Mouse (Mus musculus): ENCODE measurements around the gene Vmn1r227. TPM values are rescaled to one million over a fixed set of nuclear protein-coding genes. Genes with fewer than 3 reads are reported as not detected.

The Vmn1r227 gene
- polyA plus RNA-seq (2011; ENCODE audit: insufficient read depth, insufficient read length, low read depth, missing spikeins), result 0.09 TPM in 1 of 2 replicates, not detected in the other

GRCm38 (mm10) chr17:20729543-20729942, at the start of gene Vmn1r227:
Gene Vmn1r227, plus strand, starts transcription at chr17:20729843.
- Histone ChIP-seq H3K36me3 (ENCODE audit: control insufficient read depth, insufficient read depth, low read length, poor library complexity, severe bottlenecking) (no peaks in the 10 kb centered on the region), H3K9ac (ENCODE audit: low read depth, poor library complexity, severe bottlenecking) (no peak within 1 kb of the TSS), H3K27me3 (ENCODE audit: control insufficient read depth, insufficient read depth, low read length, poor library complexity, severe bottlenecking) (no peaks in the 10 kb centered on the region), H3K4me1 (ENCODE audit: control insufficient read depth, insufficient read depth, low read length) (no peaks in the 10 kb centered on the region), H3K4me3 (ENCODE audit: low read depth, low read length) (no peak within 1 kb of the TSS), H3K9me3 (replicated peaks; ENCODE audit: control insufficient read depth, insufficient read depth, low read length, poor library complexity, severe bottlenecking) (no peaks in the 10 kb centered on the region), H3K27ac (ENCODE audit: insufficient read depth, low read length) (no peak within 1 kb of the TSS)
- TF ChIP-seq POLR2A (IDR thresholded peaks at IDR 0.05; ENCODE audit: insufficient read depth, low read length), result no peak
- TF ChIP-seq EP300 (IDR thresholded peaks at IDR 0.05; ENCODE audit: insufficient read depth, low read depth, low read length), result no peak
- TF ChIP-seq CTCF (IDR thresholded peaks at IDR 0.05; ENCODE audit: low read depth, low read length), result no peak

- Histone ChIP-seq H3K4me1 (ENCODE audit: control insufficient read depth, insufficient read depth, low read length) (no peaks in the 10 kb centered on the region), H3K27me3 (ENCODE audit: control insufficient read depth, insufficient read depth, low read length, poor library complexity, severe bottlenecking) (no peaks in the 10 kb centered on the region), H3K9ac (ENCODE audit: low read depth, poor library complexity, severe bottlenecking) (no peak within 1 kb of the TSS), H3K4me3 (ENCODE audit: low read depth, low read length) (no peak within 1 kb of the TSS), H3K9me3 (replicated peaks; ENCODE audit: control insufficient read depth, insufficient read depth, low read length, poor library complexity, severe bottlenecking) (no peaks in the 10 kb centered on the region), H3K27ac (ENCODE audit: insufficient read depth, low read length) (no peak within 1 kb of the TSS), H3K36me3 (ENCODE audit: control insufficient read depth, insufficient read depth, low read length, poor library complexity, severe bottlenecking) (no peaks in the 10 kb centered on the region)
- TF ChIP-seq POLR2A (IDR thresholded peaks at IDR 0.05; ENCODE audit: insufficient read depth, low read length), result no peak
- no peak for TF ChIP-seq CTCF (IDR thresholded peaks at IDR 0.05; ENCODE audit: low read depth, low read length)
- no peak for TF ChIP-seq EP300 (IDR thresholded peaks at IDR 0.05; ENCODE audit: insufficient read depth, low read depth, low read length)
Measured at GRCm38 (mm10) chr17:20682543-20682942, 47.1 kb upstream of the Vmn1r227 start, which contains the start of gene Vmn1r226. Gene Vmn1r226, plus strand, starts transcription at chr17:20682843.

GRCm38 (mm10) chr17:20786057-20786456, 56.4 kb downstream of the Vmn1r227 start, which contains the start of gene Vmn1r228:
Gene Vmn1r228, minus strand, starts transcription at chr17:20786157.
- H3K27me3 ChIP-seq (ENCODE audit: control insufficient read depth, insufficient read depth, low read length, poor library complexity, severe bottlenecking), result no peaks in the 10 kb centered on the region

More at GRCm38 (mm10) chr17:20786057-20786456, 56.4 kb downstream of the Vmn1r227 start, which contains the start of gene Vmn1r228:
- H3K4me3 ChIP-seq (ENCODE audit: low read depth, low read length), result no peak within 1 kb of the TSS
- TF ChIP-seq POLR2A (IDR thresholded peaks at IDR 0.05; ENCODE audit: insufficient read depth, low read length), result no peak
- no peak for TF ChIP-seq EP300 (IDR thresholded peaks at IDR 0.05; ENCODE audit: insufficient read depth, low read depth, low read length)
- no peak for TF ChIP-seq CTCF (IDR thresholded peaks at IDR 0.05; ENCODE audit: low read depth, low read length)
- no peaks in the 10 kb centered on the region for H3K36me3 ChIP-seq (ENCODE audit: control insufficient read depth, insufficient read depth, low read length, poor library complexity, severe bottlenecking)
- H3K9ac ChIP-seq (ENCODE audit: low read depth, poor library complexity, severe bottlenecking), result no peak within 1 kb of the TSS
- no peaks in the 10 kb centered on the region for H3K4me1 ChIP-seq (ENCODE audit: control insufficient read depth, insufficient read depth, low read length)
- H3K9me3 ChIP-seq (replicated peaks; ENCODE audit: control insufficient read depth, insufficient read depth, low read length, poor library complexity, severe bottlenecking), result no peaks in the 10 kb centered on the region
- H3K27ac ChIP-seq (ENCODE audit: insufficient read depth, low read length), result no peak within 1 kb of the TSS

Other genes with a start within 250 kb of the Vmn1r227 start
- gene Vmn2r108, start 248.5 kb upstream of the Vmn1r227 start, polyA plus RNA-seq (2011; ENCODE audit: insufficient read depth, insufficient read length, low read depth, missing spikeins), result 0.07 TPM in 1 of 2 replicates, not detected in the other
- gene Vmn1r225, start 231.7 kb upstream of the Vmn1r227 start, polyA plus RNA-seq (2011; ENCODE audit: insufficient read depth, insufficient read length, low read depth, missing spikeins), result not detected in 2 replicates
- gene Vmn2r109, start 165.1 kb upstream of the Vmn1r227 start, polyA plus RNA-seq (2011; ENCODE audit: insufficient read depth, insufficient read length, low read depth, missing spikeins), result not detected in 2 replicates
- gene Vmn2r110, start 133.4 kb upstream of the Vmn1r227 start, polyA plus RNA-seq (2011; ENCODE audit: insufficient read depth, insufficient read length, low read depth, missing spikeins), result not detected in 2 replicates
- not detected in 2 replicates for gene Fpr-rs3, start 105.0 kb upstream of the Vmn1r227 start, polyA plus RNA-seq (2011; ENCODE audit: insufficient read depth, insufficient read length, low read depth, missing spikeins)
- not detected in 2 replicates for gene Vmn1r226, start 47.0 kb upstream of the Vmn1r227 start, polyA plus RNA-seq (2011; ENCODE audit: insufficient read depth, insufficient read length, low read depth, missing spikeins)
- gene Vmn1r228, start 56.3 kb downstream of the Vmn1r227 start, polyA plus RNA-seq (2011; ENCODE audit: insufficient read depth, insufficient read length, low read depth, missing spikeins), result not detected in 2 replicates
- gene Vmn1r229, start 81.7 kb downstream of the Vmn1r227 start, polyA plus RNA-seq (2011; ENCODE audit: insufficient read depth, insufficient read length, low read depth, missing spikeins), result 0.08 TPM in 1 of 2 replicates, not detected in the other
- not detected in 2 replicates for gene Vmn1r230, start 110.6 kb downstream of the Vmn1r227 start, polyA plus RNA-seq (2011; ENCODE audit: insufficient read depth, insufficient read length, low read depth, missing spikeins)
- not detected in 2 replicates for gene Vmn1r231, start 175.2 kb downstream of the Vmn1r227 start, polyA plus RNA-seq (2011; ENCODE audit: insufficient read depth, insufficient read length, low read depth, missing spikeins)
- not detected in 2 replicates for gene Vmn1r232, start 189.9 kb downstream of the Vmn1r227 start, polyA plus RNA-seq (2011; ENCODE audit: insufficient read depth, insufficient read length, low read depth, missing spikeins)
- gene Ppp2r1a, start 215.5 kb downstream of the Vmn1r227 start, polyA plus RNA-seq (2011; ENCODE audit: insufficient read depth, insufficient read length, low read depth, missing spikeins), result 253 and 280 TPM in 2 replicates

Measured in ES-Bruce4 (cell line).